Mouse (Mus musculus): ENCODE results near the gene Morn5.

DNA sequence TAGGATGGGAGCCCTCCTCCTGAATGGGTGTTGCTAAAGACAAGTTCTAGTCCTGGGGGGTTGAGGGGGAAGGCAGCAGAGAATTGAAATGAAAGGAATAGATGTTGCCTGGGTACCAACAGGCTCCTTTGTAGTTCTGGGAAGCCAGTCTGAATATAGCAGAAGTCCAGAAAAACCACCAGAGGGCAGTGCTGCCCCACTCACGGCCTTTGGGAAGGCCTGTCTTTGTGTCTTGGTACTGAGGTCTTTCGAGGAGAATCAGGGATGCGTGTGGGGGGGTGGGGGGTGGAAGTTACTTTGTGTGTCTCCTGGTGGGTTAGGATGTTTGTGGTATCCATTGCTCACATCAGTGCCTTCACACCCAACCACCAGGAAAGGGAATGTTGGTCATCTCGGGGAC, 39.9 kb upstream of the Morn5 start:
- TF ChIP-seq CTCF (IDR thresholded peaks at IDR 0.05; ENCODE audit: control insufficient read depth, insufficient read depth, insufficient read length) = peak; percentile 44
- TF ChIP-seq USF1 (IDR thresholded peaks at IDR 0.05; ENCODE audit: low read depth) = no peak
- no peak for TF ChIP-seq MYOD1 (IDR thresholded peaks at IDR 0.05; ENCODE audit: control insufficient read depth, insufficient read length, low read depth)
- TF ChIP-seq CEBPB (IDR thresholded peaks at IDR 0.05; ENCODE audit: low read depth) = no peak
- no peak for TF ChIP-seq MAX (IDR thresholded peaks at IDR 0.05)
- no peak for TF ChIP-seq FOSL1 (IDR thresholded peaks at IDR 0.05; ENCODE audit: insufficient read depth, low read length, poor library complexity, severe bottlenecking)
- TF ChIP-seq MYOG (IDR thresholded peaks at IDR 0.05; ENCODE audit: control insufficient read depth, extremely low read depth, insufficient read length) = no peak

Data from C2C12 (cell line).